Mouse (Mus musculus): Measurements from ENCODE around the gene C130032M10Rik. TPM values are rescaled to one million over a fixed set of nuclear protein-coding genes. Genes with fewer than 3 reads are reported as not detected.

C130032M10Rik gene
- polyA plus RNA-seq, 2 experiments, result 1.9 to 3.4 TPM

GRCm38 (mm10) chr9:114480940-114481339 is 34.6 kb upstream of the C130032M10Rik start:
- Histone ChIP-seq H3K27me3 (ENCODE audit: control insufficient read depth, insufficient read depth, low read length) (no peaks in the 10 kb centered on the region), H3K4me1 (ENCODE audit: control insufficient read depth, insufficient read depth, low read length) (no peaks in the 10 kb centered on the region), H3K36me3 (ENCODE audit: control insufficient read depth, insufficient read depth, low read length) (no peaks in the 10 kb centered on the region), H3K9ac (ENCODE audit: low read depth, low read length, severe bottlenecking) (no peak overlapping the region), H3K9me3 (ENCODE audit: control insufficient read depth, low read length) (no peaks in the 10 kb centered on the region), H3K27ac (replicated peaks; ENCODE audit: low read depth, low read length) (no peak overlapping the region), H3K4me2 (replicated peaks; ENCODE audit: low read depth, low read length, severe bottlenecking) (no peak overlapping the region), H3K4me3 (replicated peaks; ENCODE audit: low read length) (no peak overlapping the region)
- WGBS, result 76% methylated on average over 3 of the region's 3 CpGs
- ATAC-seq (ENCODE audit: low FRiP score, low read depth), result no peak
- DNase-seq (ENCODE audit: low spot score), result no peak
- TF ChIP-seq POLR2A (IDR thresholded peaks at IDR 0.05; ENCODE audit: borderline replicate concordance, extremely low read depth, insufficient read depth, insufficient read length), result no peak

GRCm38 (mm10) chr9:114484771-114485170 is 30.7 kb upstream of the C130032M10Rik start:
- Histone ChIP-seq H3K27me3 (ENCODE audit: control insufficient read depth, insufficient read depth, low read length) (no peaks in the 10 kb centered on the region), H3K4me1 (ENCODE audit: control insufficient read depth, insufficient read depth, low read length) (no peaks in the 10 kb centered on the region), H3K9ac (ENCODE audit: low read depth, low read length, severe bottlenecking) (no peak overlapping the region), H3K4me2 (replicated peaks; ENCODE audit: low read depth, low read length, severe bottlenecking) (no peak overlapping the region), H3K27ac (replicated peaks; ENCODE audit: low read depth, low read length) (no peak overlapping the region), H3K36me3 (ENCODE audit: control insufficient read depth, insufficient read depth, low read length) (no peaks in the 10 kb centered on the region), H3K4me3 (replicated peaks; ENCODE audit: low read length) (no peak overlapping the region), H3K9me3 (ENCODE audit: control insufficient read depth, low read length) (no peaks in the 10 kb centered on the region)
- no peak for TF ChIP-seq POLR2A (IDR thresholded peaks at IDR 0.05; ENCODE audit: borderline replicate concordance, extremely low read depth, insufficient read depth, insufficient read length)
- DNase-seq (ENCODE audit: low spot score) (no peak), ATAC-seq (ENCODE audit: low FRiP score, low read depth) (no peak)
- 80% methylated on average over 5 of the region's 5 CpGs for WGBS

- Histone ChIP-seq H3K4me3 (replicated peaks; ENCODE audit: low read length) (no peak overlapping the region), H3K27ac (replicated peaks; ENCODE audit: low read depth, low read length) (no peak overlapping the region), H3K9ac (ENCODE audit: low read depth, low read length, severe bottlenecking) (no peak overlapping the region), H3K9me3 (ENCODE audit: control insufficient read depth, low read length) (no peaks in the 10 kb centered on the region), H3K27me3 (ENCODE audit: control insufficient read depth, insufficient read depth, low read length) (no peaks in the 10 kb centered on the region), H3K36me3 (ENCODE audit: control insufficient read depth, insufficient read depth, low read length) (no peaks in the 10 kb centered on the region), H3K4me2 (replicated peaks; ENCODE audit: low read depth, low read length, severe bottlenecking) (no peak overlapping the region), H3K4me1 (ENCODE audit: control insufficient read depth, insufficient read depth, low read length) (no peaks in the 10 kb centered on the region)
- WGBS, result 80% methylated on average over 4 of the region's 4 CpGs
- ATAC-seq (ENCODE audit: low FRiP score, low read depth) (no peak), DNase-seq (ENCODE audit: low spot score) (no peak)
- no peak for TF ChIP-seq POLR2A (IDR thresholded peaks at IDR 0.05; ENCODE audit: borderline replicate concordance, extremely low read depth, insufficient read depth, insufficient read length)
Observed at GRCm38 (mm10) chr9:114486808-114487207, 28.7 kb upstream of the C130032M10Rik start.

GRCm38 (mm10) chr9:114487481-114488258 is 27.8 kb upstream of the C130032M10Rik start:
- H3K4me3 ChIP-seq (replicated peaks; ENCODE audit: low read length), result no peak overlapping the region
- 78% methylated on average over 23 of the region's 23 CpGs for WGBS
- H3K9ac ChIP-seq (ENCODE audit: low read depth, low read length, severe bottlenecking), result no peak overlapping the region
- ATAC-seq (ENCODE audit: low FRiP score, low read depth), result no peak
- no peaks in the 10 kb centered on the region for H3K9me3 ChIP-seq (ENCODE audit: control insufficient read depth, low read length)
- no peak overlapping the region for H3K4me2 ChIP-seq (replicated peaks; ENCODE audit: low read depth, low read length, severe bottlenecking)
- H3K27ac ChIP-seq (replicated peaks; ENCODE audit: low read depth, low read length), result no peak overlapping the region
- DNase-seq (ENCODE audit: low spot score), result no peak
- no peaks in the 10 kb centered on the region for H3K36me3 ChIP-seq (ENCODE audit: control insufficient read depth, insufficient read depth, low read length)
- H3K4me1 ChIP-seq (ENCODE audit: control insufficient read depth, insufficient read depth, low read length), result no peaks in the 10 kb centered on the region
- no peak for TF ChIP-seq POLR2A (IDR thresholded peaks at IDR 0.05; ENCODE audit: borderline replicate concordance, extremely low read depth, insufficient read depth, insufficient read length)
- no peaks in the 10 kb centered on the region for H3K27me3 ChIP-seq (ENCODE audit: control insufficient read depth, insufficient read depth, low read length)

GRCm38 (mm10) chr9:114496469-114496868 is 19.0 kb upstream of the C130032M10Rik start:
- H3K9ac ChIP-seq (ENCODE audit: low read depth, low read length, severe bottlenecking), result no peak overlapping the region
- 80% methylated on average over 7 of the region's 7 CpGs for WGBS
- no peaks in the 10 kb centered on the region for H3K36me3 ChIP-seq (ENCODE audit: control insufficient read depth, insufficient read depth, low read length)

More at GRCm38 (mm10) chr9:114496469-114496868, 19.0 kb upstream of the C130032M10Rik start:
- Histone ChIP-seq H3K27me3 (ENCODE audit: control insufficient read depth, insufficient read depth, low read length) (no peaks in the 10 kb centered on the region), H3K4me2 (replicated peaks; ENCODE audit: low read depth, low read length, severe bottlenecking) (no peak overlapping the region), H3K9me3 (ENCODE audit: control insufficient read depth, low read length) (no peaks in the 10 kb centered on the region), H3K4me1 (ENCODE audit: control insufficient read depth, insufficient read depth, low read length) (no peaks in the 10 kb centered on the region), H3K27ac (replicated peaks; ENCODE audit: low read depth, low read length) (no peak overlapping the region), H3K4me3 (replicated peaks; ENCODE audit: low read length) (no peak overlapping the region)
- no peak for TF ChIP-seq POLR2A (IDR thresholded peaks at IDR 0.05; ENCODE audit: borderline replicate concordance, extremely low read depth, insufficient read depth, insufficient read length)
- DNase-seq (ENCODE audit: low spot score) (no peak), ATAC-seq (ENCODE audit: low FRiP score, low read depth) (no peak)
